ENCODE assay signal across 7 mouse cellular contexts in the genomic region with DNA sequence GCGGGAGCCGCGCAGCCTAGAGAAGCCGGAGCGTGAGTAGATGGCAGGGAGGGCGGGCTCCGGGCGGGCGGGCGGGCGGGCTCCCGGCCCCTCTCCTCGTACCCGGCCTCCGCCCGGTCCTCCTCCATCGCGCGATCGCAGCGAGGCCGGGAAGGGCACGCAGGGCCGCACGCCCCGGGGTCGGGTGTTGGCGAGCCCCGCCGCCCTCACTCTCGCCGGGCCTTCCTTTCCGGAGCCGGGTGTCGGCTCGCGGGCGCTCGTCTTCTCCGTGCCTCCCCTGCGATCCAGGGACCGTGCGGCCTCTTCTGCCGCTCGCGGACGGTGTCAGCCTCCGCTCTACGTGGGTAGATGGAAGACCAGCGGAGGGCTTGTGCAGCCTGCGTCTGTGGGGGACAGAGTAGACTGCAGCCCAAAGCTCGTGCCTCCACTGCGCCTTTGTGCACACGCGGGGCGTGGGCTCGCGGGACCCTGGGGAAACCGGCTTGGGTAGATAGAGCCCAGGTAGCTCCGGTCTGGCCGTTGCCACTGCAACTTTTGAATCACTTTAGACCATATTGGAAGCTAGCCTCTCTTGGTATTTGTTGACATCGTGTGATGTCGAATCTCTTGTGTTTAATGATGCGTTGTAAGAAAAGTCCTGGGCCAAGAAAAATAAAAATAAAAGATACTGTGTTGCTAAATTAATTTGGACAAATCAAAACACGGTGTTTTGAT. TPM values are rescaled to one million over a fixed set of nuclear protein-coding genes. Genes with fewer than 3 reads are reported as not detected.
DNase-seq lines count a peak whose midpoint lies in the region; ATAC-seq and TF ChIP-seq lines count a peak whose summit lies in the region.

A gene (plus strand): TSS at position 211 of the 714 bp plus-strand sequence.

- H3K27me3 ChIP-seq in hindbrain, embryonic 14.5 days (ENCODE audit: control insufficient read depth, insufficient read depth, low read length): no peaks in the 10 kb centered on the region

- peak within 1 kb of the TSS; percentile 95 for H3K9ac ChIP-seq in hindbrain, embryonic 14.5 days

- peaks cover 29% of the 10 kb centered on the region for H3K4me1 ChIP-seq in hindbrain, embryonic 14.5 days (replicated peaks; ENCODE audit: control insufficient read depth, insufficient read depth, low read length)

- H3K27ac ChIP-seq in hindbrain, embryonic 14.5 days: peak within 1 kb of the TSS; percentile 96
- H3K27ac ChIP-seq in left cerebral cortex, adult 2 months: peak within 1 kb of the TSS; percentile 95

- under 1% methylated on average over 43 of the region's 65 CpGs for whole genome bisulfite sequencing in hindbrain, embryonic 14.5 days

- H3K4me2 ChIP-seq in hindbrain, embryonic 14.5 days (replicated peaks): peak within 1 kb of the TSS; percentile 56

- DNase-seq in adrenal gland, adult (ENCODE audit: inconsistent age in 2 of 2, low spot score in 1 of 2): peak; percentile 70 to 89
- peak; percentile 54 to 55 for DNase-seq in cerebellum, postnatal 36 days
- peak; percentile 53 to 56 for DNase-seq in frontal cortex, postnatal 36 days (ENCODE audit: low spot score in 2 of 2)
- peak; percentile 64 for DNase-seq in hindbrain, embryonic 14.5 days (ENCODE audit: low spot score)
- peak; percentile 41 to 56 for DNase-seq in left cerebral cortex, adult 2 months (ENCODE audit: extremely low spot score in 1 of 2, low spot score in 2 of 2)
- DNase-seq in right cerebral cortex, postnatal 36 days (ENCODE audit: low spot score in 2 of 2): peak; percentile 26 to 39

- no peaks in the 10 kb centered on the region for H3K9me3 ChIP-seq in hindbrain, embryonic 14.5 days (ENCODE audit: control insufficient read depth, low read length)

- ATAC-seq in hindbrain, embryonic 14.5 days (ENCODE audit: low FRiP score): peak; percentile 66
- peak; percentile 21 for ATAC-seq in megakaryocyte-erythroid progenitor cell, adult 5-6 weeks (replicated peaks; ENCODE audit: low FRiP score, low TSS enrichment, poor library complexity, severe bottlenecking)

- intact Hi-C loops in left cerebral cortex, adult 2 months (cut with DNase I): loop anchor here (2.0 kb wide), 1 partner anchor 111 kb away; no protein-coding TSS in a partner anchor

- H3K36me3 ChIP-seq in hindbrain, embryonic 14.5 days (replicated peaks; ENCODE audit: control insufficient read depth, insufficient read depth): no peaks in the 10 kb centered on the region

- H3K4me3 ChIP-seq in hindbrain, embryonic 14.5 days (replicated peaks; ENCODE audit: low read length): peak within 1 kb of the TSS; percentile 92
- peak within 1 kb of the TSS; percentile 94 for H3K4me3 ChIP-seq in left cerebral cortex, adult 2 months

- TF ChIP-seq CTCF in left cerebral cortex, adult 2 months (IDR thresholded peaks at IDR 0.05): no peak

RNA-seq across cellular contexts. Expression of the gene that starts here (rescaled TPM):
- polyA plus RNA-seq in hindbrain, embryonic 14.5 days (2014; fragmentation: Nextera tagmentation; extraction: Ambion mirVana): 18.8 and 19.3 TPM in 2 replicates
- total RNA-seq in left cerebral cortex, adult 2 months (2021): 10 to 100 TPM; 60.8 to 66.7 TPM
- 15.5 and 20.1 TPM in 2 replicates for total RNA-seq in megakaryocyte-erythroid progenitor cell, adult 5-6 weeks (2014; fragmentation: Nextera tagmentation)
- 26.6 and 28.1 TPM in 2 replicates for total RNA-seq in megakaryocyte-erythroid progenitor cell, adult 5-6 weeks (2017)

Comparison
In these comparisons a context has a peak if more than half of its experiments do, and no peak if none do; other contexts are left out.
1. Peak in every context shown above with its lines: DNase-seq, ATAC-seq, H3K4me3 ChIP-seq and H3K27ac ChIP-seq.